Mouse (Mus musculus) limb, embryonic 14.5 days (tissue): ENCODE results near the gene Susd1. TPM values are rescaled to one million over a fixed set of nuclear protein-coding genes. Genes with fewer than 3 reads are reported as not detected.
A peak's percentile ranks its signal among the peaks of the same experiment; 100 is the strongest.

Experiments
- ATAC-seq: fragments of 200-750 bp; cut with Nextera tagmentation; 2 replicates; pipeline ENCODE4 v1.8.0; 2017; ENCODE audit warnings: low read depth, moderate number of reproducible peaks, moderate TSS enrichment; ENCODE audit not compliant: low FRiP score
- DNase-seq: peaks from one replicate; pipeline ENCODE4 v3.0.0-alpha.2; 2015; ENCODE audit warnings: low spot score
- H3K27ac ChIP-seq: fragments of 300-500 bp; sonication (generic); replicated peaks from 2 replicates; pipeline ENCODE4 v1.5.1; 2014; ENCODE audit warnings: low read depth, mild to moderate bottlenecking, low read length, moderate library complexity, mixed read lengths
- H3K27me3 ChIP-seq: fragments of 300-500 bp; sonication (generic); 2 replicates; pipeline ENCODE4 v1.6.1; 2014; ENCODE audit warnings: low read length, mixed read lengths; ENCODE audit not compliant: control insufficient read depth, insufficient read depth
- H3K36me3 ChIP-seq: fragments of 300-500 bp; sonication (generic); 2 replicates; pipeline ENCODE4 v1.6.1; 2014; ENCODE audit warnings: mild to moderate bottlenecking, low read length, moderate library complexity, mixed read lengths; ENCODE audit not compliant: control insufficient read depth, insufficient read depth
- H3K4me1 ChIP-seq: fragments of 300-500 bp; sonication (generic); 2 replicates; pipeline ENCODE4 v1.6.1; 2014; ENCODE audit warnings: antibody characterized with exemption, low read length, mixed read lengths; ENCODE audit not compliant: control insufficient read depth, insufficient read depth
- H3K4me2 ChIP-seq: fragments of 300-500 bp; sonication (generic); replicated peaks from 2 replicates; pipeline ENCODE4 v1.6.1; 2014; ENCODE audit warnings: low read depth, mild to moderate bottlenecking, low read length, moderate library complexity; ENCODE audit not compliant: severe bottlenecking
- H3K4me3 ChIP-seq: fragments of 300-500 bp; sonication (generic); replicated peaks from 2 replicates; pipeline ENCODE4 v1.5.1; 2014; ENCODE audit warnings: low read length
- H3K9ac ChIP-seq: fragments of 300-500 bp; sonication (generic); 2 replicates; pipeline ENCODE4 v1.6.1; 2014; ENCODE audit warnings: mild to moderate bottlenecking, low read depth, low read length, moderate library complexity; ENCODE audit not compliant: severe bottlenecking
- H3K9me3 ChIP-seq: fragments of 300-500 bp; sonication (generic); 2 replicates; pipeline ENCODE4 v1.6.1; 2016; ENCODE audit warnings: low read length; ENCODE audit not compliant: control insufficient read depth
- POLR2A ChIP-seq: fragments of 200-500 bp; IDR thresholded peaks from 2 replicates; pipeline ENCODE4 v1.8.0; 2012; ENCODE audit warnings: inconsistent platforms, mild to moderate bottlenecking, moderate library complexity, borderline replicate concordance; ENCODE audit not compliant: insufficient read depth, insufficient read length; ENCODE audit errors: extremely low read depth
- WGBS: fragments of 180-500 bp; shearing (Covaris S2); extraction: QIAGEN DNeasy Blood & Tissue Kit; methylation state at CpG from one replicate; pipeline ENCODE4 v1.1.7; 2014; 5-methylcytosine and 5-hydroxymethylcytosine counted together
- polyA plus RNA-seq, 2 experiments: library from polyadenylated mRNA; depleted of rRNA in 1 of 2; stranded (reverse) in 1 of 2; unstranded in 1 of 2; fragments of >200 nt; fragmentation: Nextera tagmentation in 1 of 2; extraction: Ambion mirVana in 1 of 2; gene quantifications; 2 replicates each; pipeline versions ENCODE4 v1.2.1 to v1.2.3; 2012 to 2014

The Susd1 gene
- polyA plus RNA-seq, 2 experiments: 2.3 to 5.6 TPM

GRCm38 (mm10) chr4:59329461-59330304, 108.8 kb downstream of the Susd1 start:
- no peak overlapping the region for H3K4me2 ChIP-seq
- peaks cover 12% of the 10 kb centered on the region for H3K4me1 ChIP-seq
- no peak overlapping the region for H3K4me3 ChIP-seq
- WGBS: 67% methylated on average over 19 of the region's 19 CpGs
- peak; percentile 52 for DNase-seq
- H3K27me3 ChIP-seq: no peaks in the 10 kb centered on the region
- no peaks in the 10 kb centered on the region for H3K9me3 ChIP-seq
- H3K9ac ChIP-seq: no peak overlapping the region
- H3K27ac ChIP-seq: no peak overlapping the region
- TF ChIP-seq POLR2A: no peak
- H3K36me3 ChIP-seq: no peaks in the 10 kb centered on the region
- ATAC-seq: peak; percentile 31; the same call in 1 of the 2 replicates

- H3K9me3 ChIP-seq: no peaks in the 10 kb centered on the region
Observed at GRCm38 (mm10) chr4:59328821-59329220, 109.6 kb downstream of the Susd1 start.

GRCm38 (mm10) chr4:59327986-59328385, 110.4 kb downstream of the Susd1 start:
- no peak overlapping the region for H3K4me2 ChIP-seq
- 91% methylated on average over 5 of the region's 5 CpGs for WGBS
- H3K36me3 ChIP-seq: no peaks in the 10 kb centered on the region
- H3K27ac ChIP-seq: no peak overlapping the region
- TF ChIP-seq POLR2A: no peak
- no peak overlapping the region for H3K9ac ChIP-seq
- no peaks in the 10 kb centered on the region for H3K9me3 ChIP-seq
- peaks cover 21% of the 10 kb centered on the region for H3K4me1 ChIP-seq
- ATAC-seq (no peak), DNase-seq (no peak)
- no peaks in the 10 kb centered on the region for H3K27me3 ChIP-seq
- no peak overlapping the region for H3K4me3 ChIP-seq

More at GRCm38 (mm10) chr4:59328821-59329220, 109.6 kb downstream of the Susd1 start:
- TF ChIP-seq POLR2A: no peak
- 89% methylated on average over 7 of the region's 7 CpGs for WGBS
- H3K4me2 ChIP-seq: no peak overlapping the region
- DNase-seq (no peak), ATAC-seq (no peak)
- H3K27me3 ChIP-seq: no peaks in the 10 kb centered on the region
- H3K4me3 ChIP-seq: no peak overlapping the region
- peaks cover 14% of the 10 kb centered on the region for H3K4me1 ChIP-seq
- no peaks in the 10 kb centered on the region for H3K36me3 ChIP-seq
- no peak overlapping the region for H3K9ac ChIP-seq
- H3K27ac ChIP-seq: no peak overlapping the region

GRCm38 (mm10) chr4:59326031-59326760, 112.2 kb downstream of the Susd1 start:
- Histone ChIP-seq H3K4me3 (no peak overlapping the region), H3K9ac (no peak overlapping the region), H3K36me3 (no peaks in the 10 kb centered on the region), H3K27me3 (no peaks in the 10 kb centered on the region), H3K9me3 (no peaks in the 10 kb centered on the region), H3K4me1 (peaks cover 15% of the 10 kb centered on the region), H3K27ac (no peak overlapping the region), H3K4me2 (no peak overlapping the region)
- 38% methylated on average over 6 of the region's 6 CpGs for WGBS
- DNase-seq (no peak), ATAC-seq (no peak)
- no peak for TF ChIP-seq POLR2A

- TF ChIP-seq POLR2A: no peak
- H3K9ac ChIP-seq: no peak overlapping the region
- no peaks in the 10 kb centered on the region for H3K9me3 ChIP-seq
- ATAC-seq (no peak), DNase-seq (no peak)
- no peaks in the 10 kb centered on the region for H3K27me3 ChIP-seq
- H3K4me2 ChIP-seq: no peak overlapping the region
- peaks cover 15% of the 10 kb centered on the region for H3K4me1 ChIP-seq
- no peaks in the 10 kb centered on the region for H3K36me3 ChIP-seq
- 88% methylated on average over 5 of the region's 5 CpGs for WGBS
- no peak overlapping the region for H3K27ac ChIP-seq
- no peak overlapping the region for H3K4me3 ChIP-seq
Observed at GRCm38 (mm10) chr4:59324317-59324716, 114.1 kb downstream of the Susd1 start.
